ENCODE assay signal across 1 mouse cellular context in genomic region chr13:23453362-23453862, GRCm38 (mm10).
TF ChIP-seq lines count a peak whose summit lies in the region.

No protein-coding gene starts in this region.

TF ChIP-seq in C2C12, 6 proteins besides CTCF, POLR2A, EP300 and RAD21 (continued from another document):
- TF ChIP-seq USF1 (IDR thresholded peaks at IDR 0.05; ENCODE audit: low read depth), result no peak
- TF ChIP-seq CEBPB (IDR thresholded peaks at IDR 0.05; ENCODE audit: low read depth), result peak; percentile 17
- TF ChIP-seq MYOG (IDR thresholded peaks at IDR 0.05; ENCODE audit: control insufficient read depth, extremely low read depth, insufficient read length), result no peak
- TF ChIP-seq FOSL1 (IDR thresholded peaks at IDR 0.05; ENCODE audit: insufficient read depth, low read length, poor library complexity, severe bottlenecking), result no peak
